Mouse (Mus musculus) myocyte (in vitro differentiated cells): ENCODE results near the gene Farsa.

Source experiments
- CEBPB ChIP-seq: IDR thresholded peaks from 2 replicates; pipeline ENCODE4 v1.6.1; 2011; ENCODE audit warnings: mild to moderate bottlenecking, moderate library complexity; ENCODE audit not compliant: poor library complexity, insufficient read depth, severe bottlenecking
- E2F4 ChIP-seq: IDR thresholded peaks from one replicate; pipeline ENCODE4 v1.6.1; 2011; ENCODE audit warnings: mild to moderate bottlenecking, control low read depth, moderate library complexity; ENCODE audit not compliant: insufficient read depth
- MAX ChIP-seq: IDR thresholded peaks from one replicate; pipeline ENCODE4 v1.6.1; 2011; ENCODE audit warnings: low read depth, mild to moderate bottlenecking, control low read depth
- MYOD1 ChIP-seq, 3 experiments: IDR thresholded peaks; one replicate each; pipeline ENCODE4 v1.6.1; 2011; ENCODE audit warnings: control low read depth in 2 of 3, low read depth in 2 of 3, mild to moderate bottlenecking in 2 of 3, moderate library complexity in 1 of 3; ENCODE audit not compliant: insufficient read length in 2 of 3, control insufficient read depth in 1 of 3
- MYOG ChIP-seq, 3 experiments: IDR thresholded peaks; one replicate each; pipeline ENCODE4 v1.6.1; 2011; ENCODE audit warnings: control low read depth in 2 of 3, low read depth in 2 of 3, mild to moderate bottlenecking in 2 of 3; ENCODE audit not compliant: insufficient read length in 2 of 3, control insufficient read depth in 1 of 3, insufficient read depth in 1 of 3
- POLR2A ChIP-seq: IDR thresholded peaks from one replicate; pipeline ENCODE4 v1.6.1; 2011; ENCODE audit warnings: low read depth, mild to moderate bottlenecking, control low read depth, moderate library complexity; ENCODE audit not compliant: insufficient read length
- POLR2AphosphoS2 ChIP-seq: IDR thresholded peaks from one replicate; pipeline ENCODE4 v1.6.1; 2011; ENCODE audit warnings: low read depth, control low read depth; ENCODE audit not compliant: insufficient read length
- REST ChIP-seq: IDR thresholded peaks from one replicate; pipeline ENCODE4 v1.6.1; 2011; ENCODE audit warnings: mild to moderate bottlenecking, control low read depth, moderate library complexity; ENCODE audit not compliant: insufficient read depth, insufficient read length
- SRF ChIP-seq: IDR thresholded peaks from one replicate; pipeline ENCODE4 v1.6.1; 2011; ENCODE audit warnings: low read depth; ENCODE audit not compliant: control insufficient read depth, insufficient read length
- TCF12 ChIP-seq: IDR thresholded peaks from one replicate; pipeline ENCODE4 v1.6.1; 2011; ENCODE audit warnings: mild to moderate bottlenecking, control low read depth; ENCODE audit not compliant: poor library complexity, insufficient read depth, severe bottlenecking
- TCF3 ChIP-seq: IDR thresholded peaks from one replicate; pipeline ENCODE4 v1.6.1; 2011; ENCODE audit warnings: low read depth, control low read depth; ENCODE audit not compliant: insufficient read length
- USF1 ChIP-seq: IDR thresholded peaks from one replicate; pipeline ENCODE4 v1.6.1; 2011; ENCODE audit warnings: low read depth, mild to moderate bottlenecking, control low read depth, moderate library complexity

GRCm38 (mm10) chr8:84877297-84878035, 20.7 kb downstream of the Farsa start:
- no peak for TF ChIP-seq USF1
- no peak for TF ChIP-seq MYOD1 (IDR thresholded peaks at IDR 0.05; ENCODE audit: control insufficient read depth in 1 of 3, insufficient read length in 2 of 3, low read depth in 2 of 3)
- TF ChIP-seq POLR2A: no peak
- TF ChIP-seq TCF12: no peak
- TF ChIP-seq MAX: no peak
- no peak for TF ChIP-seq POLR2AphosphoS2
- TF ChIP-seq CEBPB: no peak
- TF ChIP-seq E2F4: no peak
- no peak for TF ChIP-seq SRF
- no peak for TF ChIP-seq MYOG (IDR thresholded peaks at IDR 0.05; ENCODE audit: control insufficient read depth in 1 of 3, insufficient read depth in 1 of 3, insufficient read length in 2 of 3, low read depth in 2 of 3)
- no peak for TF ChIP-seq REST
- no peak for TF ChIP-seq TCF3
